Mouse (Mus musculus) C2C12 (cell line): ENCODE data around the gene Gh. TPM values are rescaled to one million over a fixed set of nuclear protein-coding genes. Genes with fewer than 3 reads are reported as not detected.

ENCODE experiments used
- H3K27me3 ChIP-seq: one replicate; pipeline ENCODE4 v1.6.1; 2011; ENCODE audit not compliant: control insufficient read depth, insufficient read depth, insufficient read length
- H3K36me3 ChIP-seq: one replicate; pipeline ENCODE4 v1.6.1; 2011; ENCODE audit not compliant: control insufficient read depth, insufficient read depth
- H3K4me3 ChIP-seq: one replicate; pipeline ENCODE4 v1.5.1; 2011; ENCODE audit warnings: mild to moderate bottlenecking, control low read depth; ENCODE audit not compliant: poor library complexity, insufficient read depth, severe bottlenecking
- H3K79me2 ChIP-seq: one replicate; pipeline ENCODE4 v1.6.1; 2011; ENCODE audit not compliant: control insufficient read depth, insufficient read depth
- H3K79me3 ChIP-seq: one replicate; pipeline ENCODE4 v1.6.1; 2011; ENCODE audit warnings: low read depth, control low read depth
- H3ac ChIP-seq: one replicate; pipeline ENCODE3; 2011; ENCODE audit warnings: low read depth; ENCODE audit not compliant: control insufficient read depth, insufficient read length
- CEBPB ChIP-seq: IDR thresholded peaks from one replicate; pipeline ENCODE4 v1.6.1; 2011; ENCODE audit warnings: low read depth, mild to moderate bottlenecking, control low read depth, moderate library complexity
- CTCF ChIP-seq: IDR thresholded peaks from one replicate; pipeline ENCODE4 v1.5.1; 2011; ENCODE audit not compliant: control insufficient read depth, insufficient read depth, insufficient read length
- FOSL1 ChIP-seq: IDR thresholded peaks from one replicate; pipeline ENCODE4 v1.8.0; 2011; ENCODE audit warnings: mild to moderate bottlenecking, low read length; ENCODE audit not compliant: poor library complexity, insufficient read depth, severe bottlenecking
- MAX ChIP-seq: IDR thresholded peaks from one replicate; pipeline ENCODE4 v1.6.1; 2011; ENCODE audit warnings: mild to moderate bottlenecking, control low read depth
- MYOD1 ChIP-seq: IDR thresholded peaks from one replicate; pipeline ENCODE4 v1.6.1; 2011; ENCODE audit warnings: low read depth; ENCODE audit not compliant: control insufficient read depth, insufficient read length
- MYOG ChIP-seq: IDR thresholded peaks from one replicate; pipeline ENCODE4 v1.6.1; 2011; ENCODE audit not compliant: control insufficient read depth, insufficient read length; ENCODE audit errors: extremely low read depth
- USF1 ChIP-seq: IDR thresholded peaks from one replicate; pipeline ENCODE4 v1.6.1; 2011; ENCODE audit warnings: low read depth, mild to moderate bottlenecking, control low read depth, moderate library complexity
- polyA plus RNA-seq: library from polyadenylated mRNA; unstranded; fragments of >200 nt; fragmentation: generic; extraction: Trizol; gene quantifications from one replicate; pipeline ENCODE4 v1.2.1, GENCODE M21; 2012; ENCODE audit warnings: missing spikeins

Gh gene
- polyA plus RNA-seq, 1 experiment = not detected

GRCm38 (mm10) chr11:106314333-106314812, 12.7 kb upstream of the Gh start, which contains the start of gene Cd79b:
Gene Cd79b, minus strand, starts transcription at chr11:106314762.
- Histone ChIP-seq H3K27me3 (peaks cover 67% of the 10 kb centered on the region), H3K36me3 (no peaks in the 10 kb centered on the region), H3K4me3 (no peak within 1 kb of the TSS), H3K79me2 (no peaks in the 10 kb centered on the region), H3ac (no peak within 1 kb of the TSS), H3K79me3 (no peaks in the 10 kb centered on the region)
- TF ChIP-seq MAX = no peak
- TF ChIP-seq MYOG = no peak
- TF ChIP-seq CTCF = no peak
- no peak for TF ChIP-seq MYOD1
- TF ChIP-seq USF1 = no peak
- TF ChIP-seq CEBPB = no peak
- TF ChIP-seq FOSL1 = no peak

- no peak overlapping the region for H3ac ChIP-seq
Observed at GRCm38 (mm10) chr11:106313533-106313932, 11.9 kb upstream of the Gh start.

GRCm38 (mm10) chr11:106310123-106310522, 8.5 kb upstream of the Gh start:
- no peak overlapping the region for H3K4me3 ChIP-seq
- H3ac ChIP-seq = no peak overlapping the region
- no peaks in the 10 kb centered on the region for H3K36me3 ChIP-seq
- no peaks in the 10 kb centered on the region for H3K79me3 ChIP-seq
- peaks cover 40% of the 10 kb centered on the region for H3K27me3 ChIP-seq
- no peaks in the 10 kb centered on the region for H3K79me2 ChIP-seq
- TF ChIP-seq MAX (no peak), CTCF (no peak), MYOG (no peak), MYOD1 (no peak), CEBPB (no peak), USF1 (no peak), FOSL1 (no peak)

More at GRCm38 (mm10) chr11:106313533-106313932, 11.9 kb upstream of the Gh start:
- TF ChIP-seq FOSL1 (no peak), MYOD1 (no peak), MAX (no peak), MYOG (no peak)
- Histone ChIP-seq H3K36me3 (no peaks in the 10 kb centered on the region), H3K27me3 (peaks cover 66% of the 10 kb centered on the region), H3K79me2 (no peaks in the 10 kb centered on the region), H3K4me3 (no peak overlapping the region), H3K79me3 (no peaks in the 10 kb centered on the region)

- Histone ChIP-seq H3K79me2 (no peaks in the 10 kb centered on the region), H3K36me3 (no peaks in the 10 kb centered on the region), H3K27me3 (peaks cover 27% of the 10 kb centered on the region), H3K79me3 (no peaks in the 10 kb centered on the region), H3ac (no peak overlapping the region), H3K4me3 (no peak overlapping the region)
- TF ChIP-seq MYOG (no peak), MAX (no peak), CEBPB (no peak), MYOD1 (no peak), FOSL1 (no peak), CTCF (no peak), USF1 (no peak)
Observed at GRCm38 (mm10) chr11:106308162-106308561, 6.5 kb upstream of the Gh start.

- TF ChIP-seq FOSL1 (no peak), CTCF (no peak), CEBPB (no peak), MAX (no peak), MYOG (no peak), MYOD1 (no peak), USF1 (no peak)
- Histone ChIP-seq H3K36me3 (no peaks in the 10 kb centered on the region), H3K79me3 (no peaks in the 10 kb centered on the region), H3K4me3 (no peak overlapping the region), H3K79me2 (no peaks in the 10 kb centered on the region), H3K27me3 (peaks cover 24% of the 10 kb centered on the region), H3ac (no peak overlapping the region)
Observed at GRCm38 (mm10) chr11:106307432-106307831, 5.8 kb upstream of the Gh start.

GRCm38 (mm10) chr11:106306758-106307157, 5.1 kb upstream of the Gh start:
- Histone ChIP-seq H3K79me3 (no peaks in the 10 kb centered on the region), H3K79me2 (no peaks in the 10 kb centered on the region), H3K36me3 (no peaks in the 10 kb centered on the region), H3K4me3 (no peak overlapping the region), H3K27me3 (peaks cover 17% of the 10 kb centered on the region), H3ac (no peak overlapping the region)
- no peak for TF ChIP-seq MYOG
- TF ChIP-seq MAX = no peak
- TF ChIP-seq FOSL1 = no peak
- no peak for TF ChIP-seq CTCF
- TF ChIP-seq MYOD1 = no peak
- TF ChIP-seq USF1 = no peak
- TF ChIP-seq CEBPB = no peak
